Mouse (Mus musculus) liver, embryonic 13.5 days (tissue): ENCODE measurements around the gene Cmtm4. TPM values are rescaled to one million over a fixed set of nuclear protein-coding genes. Genes with fewer than 3 reads are reported as not detected.

ENCODE experiments used
- ATAC-seq: fragments of 200-750 bp; cut with Nextera tagmentation; 2 replicates; pipeline ENCODE4 v1.8.0; 2017; ENCODE audit warnings: low read depth, mild to moderate bottlenecking, moderate number of reproducible peaks, moderate library complexity
- DNase-seq: peaks from one replicate; pipeline ENCODE4 v3.0.0; 2022
- H3K27ac ChIP-seq: fragments of 300-500 bp; sonication (generic); 2 replicates; pipeline ENCODE4 v1.5.1; 2015; ENCODE audit warnings: moderate library complexity, mild to moderate bottlenecking, inconsistent platforms
- H3K27me3 ChIP-seq: fragments of 300-500 bp; sonication (generic); 2 replicates; pipeline ENCODE4 v1.6.1; 2015; ENCODE audit warnings: mild to moderate bottlenecking, inconsistent platforms
- H3K36me3 ChIP-seq: fragments of 300-500 bp; sonication (generic); 2 replicates; pipeline ENCODE4 v1.6.1; 2015; ENCODE audit warnings: mild to moderate bottlenecking, inconsistent platforms
- H3K4me1 ChIP-seq: fragments of 300-500 bp; sonication (generic); replicated peaks from 2 replicates; pipeline ENCODE4 v1.6.1; 2015; ENCODE audit warnings: inconsistent platforms
- H3K4me2 ChIP-seq: fragments of 300-500 bp; sonication (generic); 2 replicates; pipeline ENCODE4 v1.6.1; 2015; ENCODE audit warnings: inconsistent platforms, mild to moderate bottlenecking, moderate library complexity
- H3K4me3 ChIP-seq: fragments of 300-500 bp; sonication (generic); replicated peaks from 2 replicates; pipeline ENCODE4 v1.5.1; 2015; ENCODE audit warnings: mild to moderate bottlenecking, inconsistent platforms
- H3K9ac ChIP-seq: fragments of 300-500 bp; sonication (generic); 2 replicates; pipeline ENCODE4 v1.6.1; 2015; ENCODE audit warnings: mild to moderate bottlenecking, inconsistent platforms
- H3K9me3 ChIP-seq: fragments of 300-500 bp; sonication (generic); replicated peaks from 2 replicates; pipeline ENCODE4 v1.6.1; 2016; ENCODE audit warnings: inconsistent platforms
- WGBS: fragments of 180-500 bp; shearing (Covaris S2); methylation state at CpG from one replicate; pipeline ENCODE4 v1.1.7; 2015; ENCODE audit not compliant: insufficient replicate concordance; 5-methylcytosine and 5-hydroxymethylcytosine counted together
- polyA plus RNA-seq: library from polyadenylated mRNA; unstranded; fragments of >200 nt; fragmentation: Nextera tagmentation; extraction: Ambion mirVana; gene quantifications from 2 replicates; pipeline ENCODE4 v1.2.1, GENCODE M21; 2015

Gene Cmtm4
- polyA plus RNA-seq, 1 experiment from 2014 or later: 0.40 TPM

DNA sequence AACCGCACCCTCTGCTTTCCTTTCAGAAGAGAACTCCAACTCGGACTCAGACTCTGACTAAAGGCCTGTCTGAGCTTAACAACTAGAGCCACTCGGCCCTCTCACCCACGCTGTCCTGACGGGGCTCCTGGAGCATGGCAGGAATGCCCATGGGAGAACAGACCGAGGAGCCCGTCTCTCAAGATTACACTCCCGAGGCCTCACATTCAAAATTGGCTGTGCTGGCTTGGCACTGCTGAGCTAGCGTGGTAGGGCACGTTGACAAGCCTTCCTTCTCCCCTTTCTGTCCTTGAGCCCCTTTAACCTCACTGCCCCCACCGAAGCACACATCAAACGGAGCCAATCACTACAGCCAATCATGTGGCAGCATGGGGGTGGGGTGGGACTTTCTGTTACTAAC lies 48.9 kb downstream of the Cmtm4 start:
- no peak overlapping the region for H3K27ac ChIP-seq
- no peak overlapping the region for H3K4me3 ChIP-seq
- H3K9me3 ChIP-seq: no peaks in the 10 kb centered on the region
- peaks cover 24% of the 10 kb centered on the region for H3K4me1 ChIP-seq
- WGBS: 64% methylated on average over 12 of the region's 12 CpGs
- DNase-seq: no peak
- H3K36me3 ChIP-seq: peaks cover 14% of the 10 kb centered on the region; the same call in 1 of the 2 replicates
- H3K4me2 ChIP-seq: no peak overlapping the region
- no peak overlapping the region for H3K9ac ChIP-seq
- ATAC-seq: no peak
- H3K27me3 ChIP-seq: 0 out of 2 replicates have a peak, but pooled peaks cover under 1% of the 10 kb centered on the region

DNA sequence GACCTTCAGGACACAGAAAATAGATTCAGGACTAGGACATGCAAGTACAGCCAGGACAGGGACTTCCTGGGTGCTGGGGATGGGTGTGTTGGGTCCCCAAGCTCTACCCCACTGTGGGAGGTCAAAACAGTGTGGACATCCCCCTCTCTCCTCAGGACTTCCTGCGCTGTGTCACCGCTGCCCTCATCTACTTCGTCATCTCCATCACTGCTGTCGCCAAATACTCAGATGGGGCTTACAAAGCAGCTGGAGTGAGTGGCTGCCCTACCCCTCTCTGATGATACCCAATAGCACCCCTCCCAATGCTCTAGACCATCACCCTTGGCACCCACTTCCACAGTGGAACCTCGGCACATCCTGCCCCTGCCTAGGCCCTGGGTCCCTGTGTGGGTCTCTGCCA lies 51.0 kb downstream of the Cmtm4 start:
- Histone ChIP-seq H3K36me3 (peaks cover 14% of the 10 kb centered on the region; the same call in 1 of the 2 replicates), H3K9me3 (no peaks in the 10 kb centered on the region), H3K27ac (no peak overlapping the region), H3K4me2 (no peak overlapping the region), H3K4me1 (peaks cover 42% of the 10 kb centered on the region), H3K9ac (no peak overlapping the region), H3K4me3 (no peak overlapping the region), H3K27me3 (peaks cover 13% of the 10 kb centered on the region)
- DNase-seq (no peak), ATAC-seq (no peak)
- 69% methylated on average over 5 of the region's 5 CpGs for WGBS

DNA sequence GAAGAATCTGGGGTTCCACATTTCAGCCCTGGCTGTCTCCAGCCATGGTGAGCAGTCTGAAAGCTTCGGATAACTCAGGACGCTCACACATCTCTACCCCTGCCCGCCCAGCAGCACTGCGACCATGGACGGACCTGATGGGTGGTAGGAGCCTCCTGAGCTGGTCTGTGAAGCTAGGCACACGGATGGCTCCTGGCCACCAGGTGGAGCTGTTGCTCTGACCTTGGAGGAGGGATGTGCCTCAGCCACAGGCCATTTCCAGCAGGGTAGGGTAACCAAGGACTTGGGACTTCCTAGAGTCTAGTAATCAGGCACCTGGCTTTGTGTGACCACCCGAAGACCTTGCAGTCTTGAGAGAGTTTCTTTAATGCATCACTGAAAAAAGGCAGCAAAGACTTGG lies 51.6 kb downstream of the Cmtm4 start:
- H3K4me2 ChIP-seq: no peak overlapping the region
- no peak overlapping the region for H3K9ac ChIP-seq
- peaks cover 13% of the 10 kb centered on the region for H3K27me3 ChIP-seq
- ATAC-seq (peak; percentile 35; the same call in 1 of the 2 replicates), DNase-seq (peak; percentile 59)
- H3K4me3 ChIP-seq: no peak overlapping the region
- peaks cover 14% of the 10 kb centered on the region; the same call in 1 of the 2 replicates for H3K36me3 ChIP-seq
- WGBS: 13% methylated on average over 7 of the region's 7 CpGs
- no peaks in the 10 kb centered on the region for H3K9me3 ChIP-seq
- peaks cover 41% of the 10 kb centered on the region for H3K4me1 ChIP-seq
- H3K27ac ChIP-seq: no peak overlapping the region

DNA sequence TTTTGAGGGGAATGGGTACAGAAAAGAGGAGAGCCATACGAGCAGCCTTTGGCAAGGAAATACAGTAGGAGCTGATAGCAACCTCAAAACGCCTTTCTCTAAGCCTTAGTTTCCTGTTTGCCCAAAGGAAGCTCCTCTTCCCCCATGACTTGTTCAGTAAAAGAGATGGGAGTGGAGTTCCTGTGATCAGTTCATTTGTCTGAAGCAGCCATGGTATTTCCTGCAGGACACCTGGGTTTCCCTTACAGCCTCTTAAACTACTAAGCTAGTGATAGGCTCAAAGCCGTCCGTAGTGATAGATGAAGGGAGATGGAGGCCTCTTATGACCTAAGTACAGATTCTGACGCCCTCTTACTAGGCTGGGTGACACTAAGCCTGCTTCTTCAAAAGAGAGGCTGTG lies 53.2 kb downstream of the Cmtm4 start:
- DNase-seq (no peak), ATAC-seq (no peak)

DNA sequence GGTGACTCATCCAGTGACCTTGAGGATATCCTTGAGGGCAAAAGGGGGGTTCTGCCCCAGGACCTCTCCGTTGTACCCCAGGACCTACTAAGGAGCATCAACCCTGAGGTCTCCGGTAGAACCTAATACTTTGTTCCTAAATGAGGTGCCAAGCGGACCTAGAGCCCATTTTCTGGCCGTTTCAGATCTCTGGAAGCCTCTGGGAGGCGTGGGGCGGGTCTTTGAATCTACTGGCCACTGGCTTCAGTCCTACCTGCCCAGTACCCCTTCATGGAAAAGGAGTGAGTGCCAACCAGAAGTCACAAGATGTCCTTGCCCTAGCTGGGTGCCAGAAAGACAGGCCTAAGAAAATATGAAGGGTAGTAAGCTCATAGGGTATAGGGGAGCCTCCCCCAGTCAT lies 53.9 kb downstream of the Cmtm4 start:
- H3K27ac ChIP-seq: no peak overlapping the region
- 0 out of 2 replicates have a peak, but pooled peaks cover 7% of the 10 kb centered on the region for H3K36me3 ChIP-seq

More for the DNA sequence above, 53.2 kb downstream of the Cmtm4 start:
- peaks cover 40% of the 10 kb centered on the region for H3K4me1 ChIP-seq
- H3K4me3 ChIP-seq: no peak overlapping the region
- no peak overlapping the region for H3K9ac ChIP-seq
- H3K9me3 ChIP-seq: no peaks in the 10 kb centered on the region
- H3K27me3 ChIP-seq: peaks cover 13% of the 10 kb centered on the region
- peaks cover 9% of the 10 kb centered on the region; the same call in 1 of the 2 replicates for H3K36me3 ChIP-seq
- H3K27ac ChIP-seq: no peak overlapping the region
- 43% methylated on average over 5 of the region's 5 CpGs for WGBS
- H3K4me2 ChIP-seq: no peak overlapping the region

DNA sequence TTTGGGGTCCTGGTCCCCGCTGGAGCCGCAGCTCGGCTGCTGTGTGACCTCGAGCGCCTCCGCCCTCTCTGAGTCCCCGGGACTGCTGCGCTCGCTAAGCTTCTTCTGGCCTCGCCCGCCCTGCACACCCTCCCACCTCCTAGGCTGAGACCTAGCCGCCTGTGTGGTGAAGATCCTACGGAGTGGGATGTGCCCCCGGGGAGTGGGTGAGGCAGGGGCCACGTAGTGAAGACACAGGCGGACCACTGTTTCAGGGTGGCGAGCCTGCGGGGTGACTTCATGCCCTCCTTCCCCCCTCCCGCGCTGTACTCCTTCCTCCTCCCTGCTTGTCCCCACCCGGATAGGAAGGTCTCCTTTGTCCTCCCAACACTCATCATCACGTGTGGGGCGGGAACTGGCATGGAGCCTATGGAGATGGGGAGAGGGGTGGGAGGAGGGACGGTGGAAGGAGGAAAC lies 54.5 kb downstream of the Cmtm4 start:
- Histone ChIP-seq H3K27ac (peak overlapping the region; percentile 70), H3K9ac (peak overlapping the region; percentile 69), H3K36me3 (0 out of 2 replicates have a peak, but pooled peaks cover 4% of the 10 kb centered on the region), H3K9me3 (no peaks in the 10 kb centered on the region), H3K27me3 (peaks cover 13% of the 10 kb centered on the region), H3K4me1 (peaks cover 34% of the 10 kb centered on the region), H3K4me3 (peak overlapping the region; percentile 61), H3K4me2 (peak overlapping the region; percentile 73)
- WGBS: 2% methylated on average over 23 of the region's 24 CpGs
- ATAC-seq: peak; percentile 63
- peak; percentile 11 for DNase-seq

More for the DNA sequence above, 53.9 kb downstream of the Cmtm4 start:
- Histone ChIP-seq H3K4me3 (peak overlapping the region; percentile 61), H3K4me2 (peak overlapping the region; percentile 73), H3K9ac (no peak overlapping the region), H3K9me3 (no peaks in the 10 kb centered on the region), H3K4me1 (peaks cover 34% of the 10 kb centered on the region), H3K27me3 (peaks cover 13% of the 10 kb centered on the region)
- 40% methylated on average over 6 of the region's 6 CpGs for WGBS
- ATAC-seq (no peak), DNase-seq (no peak)

DNA sequence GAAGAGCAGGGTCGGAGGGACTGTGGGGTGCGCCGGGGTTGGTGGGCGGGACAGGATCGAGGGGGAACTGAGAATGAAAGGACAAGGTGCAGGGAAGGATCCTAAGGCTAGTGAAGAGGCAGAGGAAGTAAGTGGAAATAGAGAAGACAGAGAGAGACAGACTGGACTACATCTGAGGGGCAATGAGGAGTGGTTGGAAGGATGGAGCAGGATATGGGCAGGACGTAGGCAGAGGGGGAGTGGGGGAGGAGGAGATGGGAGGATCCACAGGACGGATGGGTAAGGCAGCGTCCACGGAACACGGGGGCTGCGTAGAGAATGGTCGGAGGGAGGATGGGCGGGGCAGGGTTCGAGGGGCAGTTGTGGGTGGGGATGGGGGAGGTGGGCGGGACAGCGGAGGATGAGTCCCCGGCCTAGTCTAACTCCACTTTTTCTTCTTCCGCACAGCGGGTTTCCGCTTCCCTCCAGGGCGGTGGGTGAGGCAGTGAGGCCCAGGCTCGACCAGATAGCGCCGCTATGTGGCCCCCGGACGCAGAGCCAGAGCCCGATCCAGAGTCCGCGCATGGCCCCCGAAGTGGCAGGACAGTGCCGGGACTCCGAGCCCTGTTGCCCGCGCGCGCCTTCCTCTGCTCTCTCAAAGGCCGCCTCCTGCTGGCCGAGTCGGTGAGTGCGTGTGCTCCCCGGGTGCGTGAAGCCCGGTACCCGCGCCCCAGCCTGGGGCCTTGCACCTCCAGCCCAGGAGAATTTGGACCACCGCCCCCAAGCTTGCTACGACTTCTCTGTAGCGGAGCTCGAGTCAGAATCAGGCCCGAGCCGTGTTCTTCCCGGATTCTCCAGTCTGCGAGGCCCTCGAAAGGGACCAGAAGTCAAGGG lies 55.1 kb downstream of the Cmtm4 start:
- H3K27me3 ChIP-seq: peaks cover 13% of the 10 kb centered on the region
- peak overlapping the region; percentile 61 for H3K4me3 ChIP-seq
- peak; percentile 49 for DNase-seq
- peak; percentile 69 for ATAC-seq
- H3K36me3 ChIP-seq: 0 out of 2 replicates have a peak, but pooled peaks cover 4% of the 10 kb centered on the region
- peak overlapping the region; percentile 70 for H3K27ac ChIP-seq
- H3K9ac ChIP-seq: peak overlapping the region; percentile 69
- peaks cover 34% of the 10 kb centered on the region for H3K4me1 ChIP-seq
- no peaks in the 10 kb centered on the region for H3K9me3 ChIP-seq
- peak overlapping the region; percentile 73 for H3K4me2 ChIP-seq
- under 1% methylated on average over 54 of the region's 54 CpGs for WGBS

DNA sequence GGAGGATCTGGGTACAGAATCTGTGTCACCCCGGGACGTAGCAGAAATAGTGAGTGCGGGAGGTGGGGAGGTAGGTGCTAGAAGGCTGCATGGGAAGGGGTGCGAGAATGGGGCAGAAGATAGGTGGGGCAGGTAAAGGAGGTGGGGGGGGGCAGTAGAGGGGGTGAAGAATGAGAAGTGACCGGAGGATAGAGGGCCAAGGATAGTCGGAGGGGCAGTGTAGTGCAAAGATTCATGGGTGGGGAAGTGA lies 55.7 kb downstream of the Cmtm4 start:
- 0 out of 2 replicates have a peak overlapping the region, but pooled peaks have one; percentile 12 for H3K27ac ChIP-seq
- ATAC-seq: peak; percentile 5; the same call in 1 of the 2 replicates
- H3K9me3 ChIP-seq: no peaks in the 10 kb centered on the region
- DNase-seq: no peak
- peak overlapping the region; percentile 73 for H3K4me2 ChIP-seq
- peak overlapping the region; percentile 61 for H3K4me3 ChIP-seq
- H3K9ac ChIP-seq: peak overlapping the region; percentile 69
- H3K4me1 ChIP-seq: peaks cover 34% of the 10 kb centered on the region
- H3K27me3 ChIP-seq: peaks cover 13% of the 10 kb centered on the region
- H3K36me3 ChIP-seq: no peaks in the 10 kb centered on the region
- 7% methylated on average over 6 of the region's 6 CpGs for WGBS

DNA sequence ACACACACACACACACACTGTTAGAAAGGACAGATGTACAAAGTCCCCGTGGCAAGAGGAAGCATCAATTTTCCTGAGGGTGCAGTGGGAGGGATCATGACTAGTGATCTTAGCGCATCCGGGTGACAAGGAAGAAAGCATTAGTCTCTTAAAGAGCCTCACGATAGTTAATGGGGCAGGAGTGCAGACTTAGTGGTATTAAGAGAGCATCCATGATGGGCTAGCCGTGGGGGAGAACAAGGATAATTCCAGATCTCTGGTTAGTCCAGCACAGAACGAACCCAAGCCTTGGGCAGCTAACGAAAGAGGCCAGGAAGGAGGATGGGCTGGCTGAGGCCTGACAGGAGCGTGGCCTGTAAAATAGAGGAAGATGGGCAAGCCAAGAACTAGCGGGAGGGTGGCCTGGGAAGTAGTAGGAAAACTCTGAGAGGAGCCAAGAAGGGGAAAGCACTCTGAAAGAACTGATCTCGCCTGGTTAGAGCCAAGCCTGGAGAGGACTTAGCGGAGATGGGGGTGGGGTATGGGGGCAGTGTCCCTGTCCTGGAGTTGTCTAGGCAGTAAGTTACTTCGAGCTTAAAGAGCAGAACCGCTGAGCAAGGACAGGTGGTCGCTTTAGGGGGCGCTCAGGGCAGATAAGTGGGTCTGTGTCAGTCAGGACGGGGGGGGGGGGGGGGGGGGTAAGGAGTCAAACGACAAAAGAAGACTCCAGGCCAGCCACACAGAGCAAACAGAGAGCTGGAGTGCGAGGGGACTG lies 56.2 kb downstream of the Cmtm4 start, which contains the start of gene Cmtm3:
Gene Cmtm3 (plus strand): TSS at position 182 of the 754 bp plus-strand sequence.
- ATAC-seq: no peak
- peak within 1 kb of the TSS; percentile 61 for H3K4me3 ChIP-seq
- no peak for DNase-seq
- H3K9ac ChIP-seq: peak within 1 kb of the TSS; percentile 69
- H3K27me3 ChIP-seq: peaks cover 13% of the 10 kb centered on the region
- WGBS: 23% methylated on average over 18 of the region's 18 CpGs
- peaks cover 33% of the 10 kb centered on the region for H3K4me1 ChIP-seq
- peak within 1 kb of the TSS; percentile 73 for H3K4me2 ChIP-seq
- no peaks in the 10 kb centered on the region for H3K36me3 ChIP-seq
- H3K27ac ChIP-seq: peak within 1 kb of the TSS; percentile 12; the same call in 1 of the 2 replicates
- H3K9me3 ChIP-seq: no peaks in the 10 kb centered on the region

DNA sequence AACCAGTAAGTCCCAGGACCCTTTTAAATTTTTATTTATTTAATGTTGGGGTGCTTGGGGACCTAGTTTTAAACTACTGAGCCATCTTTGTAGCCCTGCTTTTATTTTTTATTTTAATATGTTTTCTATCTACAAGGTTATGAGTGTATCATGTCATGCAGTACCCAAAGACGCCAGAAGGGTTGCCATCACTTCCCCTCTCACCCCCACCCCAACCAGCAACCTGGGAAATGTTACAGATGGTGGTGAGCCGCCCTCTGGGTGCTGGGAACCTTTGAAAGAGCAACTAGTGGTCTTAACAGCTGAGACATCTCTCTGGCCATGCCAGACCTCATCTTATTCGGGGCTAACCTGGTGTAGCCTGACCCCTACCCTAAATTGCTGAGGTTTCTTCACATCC lies 57.7 kb downstream of the Cmtm4 start:
- 36% methylated on average over 3 of the region's 3 CpGs for WGBS
- no peak overlapping the region for H3K4me2 ChIP-seq
- DNase-seq (no peak), ATAC-seq (no peak)
- peaks cover 40% of the 10 kb centered on the region for H3K4me1 ChIP-seq
- no peaks in the 10 kb centered on the region for H3K36me3 ChIP-seq
- no peak overlapping the region for H3K9ac ChIP-seq
- no peak overlapping the region for H3K27ac ChIP-seq
- H3K4me3 ChIP-seq: no peak overlapping the region
- peaks cover 13% of the 10 kb centered on the region for H3K27me3 ChIP-seq
- H3K9me3 ChIP-seq: no peaks in the 10 kb centered on the region

DNA sequence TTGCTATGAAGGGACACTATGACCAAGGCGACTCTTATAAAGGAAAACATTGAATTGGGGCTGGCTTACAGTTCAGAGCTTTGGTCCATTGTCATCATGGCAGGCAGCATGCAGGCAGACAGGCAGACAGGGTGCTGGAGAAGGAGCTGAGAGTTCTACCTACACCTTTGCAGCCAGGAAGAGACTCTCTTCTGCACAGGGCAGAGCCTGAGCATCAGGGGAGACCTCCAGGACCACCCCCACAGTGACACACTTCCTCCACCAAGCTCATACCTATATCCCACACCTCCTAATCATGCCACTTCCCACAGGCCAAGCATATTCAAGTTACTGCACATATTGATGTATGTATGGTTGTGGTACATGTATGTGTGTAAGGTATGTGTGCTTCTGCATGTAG lies 58.8 kb downstream of the Cmtm4 start:
- H3K4me2 ChIP-seq: no peak overlapping the region
- H3K9me3 ChIP-seq: no peaks in the 10 kb centered on the region
- H3K4me1 ChIP-seq: peaks cover 42% of the 10 kb centered on the region
- H3K27me3 ChIP-seq: peaks cover 13% of the 10 kb centered on the region
- no peak overlapping the region for H3K9ac ChIP-seq
- DNase-seq (no peak), ATAC-seq (no peak)
- H3K27ac ChIP-seq: no peak overlapping the region
- H3K4me3 ChIP-seq: no peak overlapping the region
- H3K36me3 ChIP-seq: no peaks in the 10 kb centered on the region
- WGBS: 61% methylated on average over 1 of the region's 1 CpGs
